Mouse (Mus musculus) gonadal fat pad, adult 2 months (tissue): ENCODE results near the gene Ttc5. TPM values are rescaled to one million over a fixed set of nuclear protein-coding genes. Genes with fewer than 3 reads are reported as not detected.
"Not testable (repeated sequence)": the region's sequence is repeated elsewhere in the genome, so short reads cannot be mapped to it uniquely, and the experiment has no call there.

Experiments used
- DNase-seq: peaks from one replicate; pipeline ENCODE4 v3.0.0-alpha.2; 2012; ENCODE audit warnings: low read depth
- polyA plus RNA-seq: library from polyadenylated mRNA; depleted of rRNA; stranded (reverse); fragments of >200 nt; gene quantifications from 2 replicates; pipeline ENCODE4 v1.2.3, GENCODE M21; 2012; rRNA removed

The Ttc5 gene
- 31.9 and 32.5 TPM in 2 replicates for polyA plus RNA-seq

DNA sequence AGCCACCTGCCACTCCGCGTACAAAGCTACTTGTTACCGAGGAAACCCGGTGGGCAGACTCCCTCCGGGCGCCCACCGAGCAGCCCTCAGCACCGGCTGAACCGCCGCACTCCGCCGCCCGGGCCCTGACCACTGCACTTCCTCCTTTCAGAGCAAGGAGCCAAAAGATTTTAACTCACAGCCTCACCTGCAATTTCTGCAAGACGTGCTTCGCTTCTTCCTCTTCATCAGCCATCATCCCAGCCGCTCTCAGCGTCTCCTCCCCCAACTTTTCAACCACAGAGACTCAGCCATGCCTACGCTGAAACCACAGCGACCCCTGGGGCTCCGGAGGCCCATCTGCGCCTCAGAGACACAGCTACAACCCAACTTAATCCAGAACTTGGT is at the start of gene Ttc5:
Gene Ttc5 (minus strand): TSS at position 269 of the 387 bp plus-strand sequence.
- no peak for DNase-seq

DNA sequence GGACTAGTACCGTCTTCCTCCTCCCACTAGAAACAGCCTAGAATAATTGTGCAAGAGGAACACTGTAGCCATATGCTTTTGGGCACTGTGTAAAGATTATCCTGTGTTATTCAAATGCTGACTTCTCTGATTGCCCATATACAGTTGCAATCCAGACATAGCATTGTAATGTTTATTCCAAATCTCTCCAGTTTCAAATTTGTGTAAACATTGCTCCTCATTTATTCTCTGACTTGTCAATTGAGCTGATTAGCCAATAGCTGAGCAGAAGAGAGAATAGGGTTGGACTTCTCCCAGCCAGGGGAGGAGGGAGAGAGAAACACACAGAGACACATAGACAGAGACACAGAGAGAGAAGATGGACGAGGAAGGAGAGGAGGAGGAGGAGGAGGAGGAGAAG is 49.1 kb upstream of the Ttc5 start:
- no peak for DNase-seq

DNA sequence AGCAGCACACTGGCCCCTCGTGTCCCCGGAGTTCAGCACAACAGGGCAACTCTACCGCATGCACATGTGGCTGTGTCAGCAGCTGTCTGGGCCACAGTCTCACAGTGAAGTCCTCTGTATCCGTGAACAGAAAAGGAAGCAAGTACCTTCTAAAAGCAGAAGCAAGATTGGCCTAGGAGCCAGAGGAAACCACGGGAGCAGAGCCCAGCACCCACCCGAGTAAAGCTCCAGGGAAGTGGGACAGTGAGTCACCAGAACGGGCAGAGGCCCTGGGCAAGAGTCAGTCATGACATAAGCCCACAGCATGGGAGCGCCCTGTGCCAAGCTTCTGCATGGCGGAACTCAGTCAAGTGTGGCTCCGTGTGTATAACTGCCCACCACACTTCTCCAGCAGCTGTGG is 48.6 kb upstream of the Ttc5 start:
- no peak for DNase-seq

DNA sequence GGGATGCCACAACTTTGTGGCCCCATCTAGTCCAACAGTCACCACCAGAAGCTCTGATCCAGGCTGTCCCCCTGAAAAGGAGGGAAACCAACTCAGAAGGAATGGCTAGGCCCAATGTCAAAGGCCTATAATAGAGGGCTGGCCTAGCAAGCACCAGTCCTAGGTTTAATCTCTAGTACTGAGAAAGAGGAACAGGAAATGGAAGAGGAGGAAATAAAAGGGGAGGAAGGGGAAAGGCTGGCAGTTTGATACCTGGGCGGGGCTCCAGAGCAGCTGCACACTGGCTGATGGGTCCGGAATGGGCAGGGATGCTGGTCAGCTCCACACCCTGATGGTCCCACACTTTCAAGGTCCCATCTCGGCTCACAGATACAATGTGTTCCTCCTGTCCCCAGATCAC is 44.6 kb upstream of the Ttc5 start:
- DNase-seq = no peak

DNA sequence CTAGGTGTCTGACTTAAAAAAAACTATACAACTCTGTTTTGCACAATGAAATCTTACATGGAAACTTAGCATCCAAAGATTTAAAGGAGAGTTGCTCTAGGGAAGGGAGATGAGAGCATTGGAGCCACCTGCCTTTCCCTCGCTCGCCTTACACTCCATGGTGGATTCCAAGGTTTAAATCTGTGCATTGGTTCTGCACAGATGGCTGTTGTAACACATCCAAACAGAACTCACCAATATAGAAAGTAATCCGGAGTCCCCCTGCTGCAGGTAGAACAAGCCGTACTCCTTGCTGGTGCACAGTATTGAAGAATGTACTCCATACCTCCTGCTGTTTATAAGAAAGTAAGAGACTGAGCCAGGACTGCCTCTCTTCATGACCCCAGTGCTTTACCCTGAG is 41.3 kb upstream of the Ttc5 start:
- no peak for DNase-seq

DNA sequence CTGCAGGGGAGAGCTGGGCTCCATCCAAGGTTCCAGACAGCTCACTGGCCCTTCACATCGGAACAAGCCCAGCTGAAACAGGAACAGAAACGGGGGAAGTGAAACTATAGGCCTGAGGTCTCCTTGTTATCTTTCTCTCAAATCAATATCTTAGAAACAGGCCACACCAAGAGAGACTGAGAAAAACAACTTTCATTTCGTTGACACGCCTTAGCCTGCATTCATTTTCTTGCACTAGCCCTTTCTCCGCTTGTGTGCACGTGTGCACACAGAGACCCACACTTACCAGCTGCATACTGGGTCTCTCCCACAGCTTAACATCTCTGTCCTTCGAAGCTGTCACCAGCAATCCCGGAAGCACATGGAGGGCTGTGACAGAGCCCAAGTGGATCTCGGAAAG is 38.9 kb upstream of the Ttc5 start:
- no peak for DNase-seq

DNA sequence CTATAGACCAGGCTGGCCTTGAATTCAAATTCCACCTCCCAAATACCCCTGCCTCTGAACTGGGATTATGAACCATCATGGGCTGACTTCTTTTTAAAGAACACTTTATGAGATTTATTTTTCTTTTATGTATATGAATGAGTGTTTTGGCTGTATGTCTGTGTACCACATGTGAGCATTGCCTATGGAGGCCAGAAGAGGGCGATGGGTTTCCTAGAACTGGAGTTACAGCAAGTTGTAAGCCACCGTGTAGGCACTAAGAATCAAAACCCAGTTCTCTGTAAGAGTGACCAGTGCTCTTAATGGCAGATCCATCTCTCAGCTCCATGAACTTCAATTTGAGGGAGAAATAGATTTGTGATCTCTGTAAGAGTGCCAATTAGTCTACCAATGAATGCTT is 37.9 kb upstream of the Ttc5 start:
- DNase-seq = no peak

DNA sequence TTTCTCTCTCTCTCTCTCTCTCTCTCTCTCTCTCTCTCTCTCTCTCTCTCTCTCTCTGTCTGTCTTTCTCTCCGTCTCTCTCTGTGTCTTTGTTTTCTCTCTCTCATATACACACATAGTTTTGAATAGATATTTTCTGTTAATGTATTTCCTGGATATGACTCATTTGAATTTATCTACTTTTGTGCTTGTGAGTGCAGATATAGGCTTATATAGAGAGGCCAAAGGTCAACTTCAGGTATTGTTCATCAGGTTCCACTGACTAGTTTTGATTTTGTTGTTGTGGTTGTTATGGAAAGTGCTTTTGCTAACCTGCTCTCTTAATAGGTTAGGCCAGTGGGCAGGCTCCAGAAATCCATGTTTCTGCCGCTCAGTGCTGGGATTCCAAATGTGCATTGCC is 27.7 kb upstream of the Ttc5 start:
- DNase-seq = no peak

DNA sequence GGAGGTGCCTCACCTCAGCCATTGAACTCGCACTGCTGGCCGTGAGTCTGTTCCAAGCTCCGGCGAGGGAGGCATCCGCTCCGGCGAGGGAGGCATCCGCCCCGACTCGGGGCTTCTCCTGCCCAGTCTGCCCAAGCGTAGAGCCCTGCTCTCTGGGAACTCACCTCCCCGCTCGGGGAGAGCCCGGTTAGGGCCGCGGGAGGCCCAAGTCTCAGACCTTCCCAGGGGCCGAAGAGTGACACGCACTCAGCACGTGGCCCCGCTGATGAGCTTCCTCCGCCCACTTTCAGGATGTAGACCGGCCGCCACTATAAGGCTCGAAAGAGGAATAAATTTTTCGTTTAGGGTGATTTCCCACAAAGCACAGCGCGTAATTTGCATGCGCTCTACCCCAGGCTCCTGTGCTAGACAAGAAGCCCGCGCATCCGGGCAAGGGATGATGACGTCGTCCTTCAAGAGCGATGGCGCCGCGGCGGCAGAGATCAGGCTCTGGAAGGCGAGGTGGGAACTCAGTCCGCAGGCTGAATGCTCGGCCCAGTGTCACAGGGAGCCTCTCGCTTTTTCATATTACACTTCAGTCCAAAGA is 22.3 kb upstream of the Ttc5 start, which contains the start of the genes Ccnb1ip1 and Parp2:
Gene Ccnb1ip1 (minus strand): TSS at position 246 of the 586 bp plus-strand sequence.
Gene Parp2 (plus strand): TSS at position 355 of the 586 bp plus-strand sequence.
- DNase-seq = peak; percentile 98

DNA sequence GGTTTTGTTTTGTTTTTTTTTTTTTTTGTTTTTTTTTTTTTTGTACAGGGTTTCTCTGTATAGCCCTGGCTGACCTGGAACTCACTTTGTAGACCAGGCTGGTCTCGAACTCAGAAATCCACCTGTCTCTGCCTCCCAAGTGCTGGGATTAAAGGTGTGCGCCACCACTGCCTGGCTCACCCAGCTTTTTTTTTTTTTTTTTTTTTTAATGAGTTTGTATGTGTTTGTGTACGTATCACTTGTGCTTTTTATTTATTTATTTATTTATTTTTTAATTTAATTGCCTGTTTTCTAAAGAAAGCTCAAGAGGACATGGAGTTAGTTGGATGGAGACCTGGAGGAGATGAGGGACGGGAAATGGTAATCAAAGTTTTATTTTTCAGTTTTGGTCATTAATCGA is 21.1 kb upstream of the Ttc5 start:
- DNase-seq = not testable (repeated sequence)

DNA sequence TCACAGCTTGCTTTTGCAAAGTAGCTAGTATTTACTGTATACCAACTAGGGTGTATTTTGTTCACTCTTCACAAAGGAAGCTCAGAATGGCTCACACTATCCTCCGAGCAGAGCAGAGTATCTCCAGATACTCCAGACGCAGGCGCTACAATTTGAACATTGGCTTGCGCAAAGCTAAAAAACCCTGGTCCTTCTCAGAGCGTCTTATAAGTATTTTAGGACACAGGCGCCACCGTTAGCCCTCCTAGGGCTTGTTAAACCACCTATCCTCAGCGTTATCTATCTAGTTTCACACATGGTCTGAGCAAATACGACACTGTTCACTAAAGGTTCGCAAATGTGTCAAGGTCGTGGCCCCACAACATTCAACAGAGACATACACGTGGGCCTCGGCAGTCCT is 19.4 kb upstream of the Ttc5 start:
- DNase-seq = no peak

DNA sequence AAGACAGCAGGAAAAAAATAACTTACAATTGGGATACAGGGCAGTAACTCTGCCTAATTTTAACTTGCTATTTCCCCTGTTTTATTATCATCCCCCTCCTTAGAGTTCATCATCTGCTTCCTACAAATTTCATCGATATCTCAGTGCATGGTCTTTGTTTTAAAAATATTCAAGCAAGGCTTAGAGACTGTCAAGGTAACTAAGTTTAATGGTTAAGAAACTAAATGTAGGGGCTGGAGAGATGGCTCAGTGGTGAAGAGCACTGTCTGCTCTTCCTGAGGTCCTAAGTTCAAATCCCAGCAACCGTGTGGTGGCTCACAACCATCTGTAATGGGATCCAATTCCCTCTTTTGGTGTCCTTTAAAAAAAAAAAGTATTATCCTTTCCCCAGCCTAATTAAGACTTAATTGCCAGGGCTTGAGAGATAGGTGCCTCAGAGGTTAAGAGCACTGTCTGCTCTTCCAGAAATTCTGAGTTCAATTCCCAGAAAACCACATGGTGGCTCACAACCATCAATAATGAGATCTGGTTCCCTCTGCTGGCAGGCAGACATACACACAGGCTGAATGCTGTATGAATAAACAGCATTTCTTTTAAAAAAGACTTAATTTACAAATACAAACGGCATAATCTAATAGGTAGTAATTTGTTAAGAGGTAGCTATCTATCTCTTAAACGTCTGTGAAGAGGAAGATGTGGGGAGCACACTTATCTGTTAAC is 17.7 kb upstream of the Ttc5 start:
- no peak for DNase-seq

DNA sequence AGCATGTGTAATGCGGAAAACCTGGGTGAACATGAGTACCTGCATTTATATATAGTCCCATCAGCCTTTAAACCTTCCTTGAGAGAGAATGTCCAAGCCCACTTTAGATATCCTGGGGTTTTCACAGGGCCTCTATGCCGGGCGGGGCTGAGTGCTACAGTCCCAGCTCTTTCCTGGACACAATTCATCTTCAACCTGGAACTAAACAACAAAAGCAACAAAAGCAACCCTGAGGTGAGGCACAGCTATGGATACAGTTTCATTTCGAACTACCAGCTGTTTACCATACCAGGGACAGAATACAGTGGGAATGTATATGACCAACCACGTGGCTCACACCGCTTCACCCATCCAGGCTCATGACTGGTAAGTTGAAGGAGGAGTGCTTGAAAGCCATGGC is 17.1 kb upstream of the Ttc5 start:
- DNase-seq = no peak

DNA sequence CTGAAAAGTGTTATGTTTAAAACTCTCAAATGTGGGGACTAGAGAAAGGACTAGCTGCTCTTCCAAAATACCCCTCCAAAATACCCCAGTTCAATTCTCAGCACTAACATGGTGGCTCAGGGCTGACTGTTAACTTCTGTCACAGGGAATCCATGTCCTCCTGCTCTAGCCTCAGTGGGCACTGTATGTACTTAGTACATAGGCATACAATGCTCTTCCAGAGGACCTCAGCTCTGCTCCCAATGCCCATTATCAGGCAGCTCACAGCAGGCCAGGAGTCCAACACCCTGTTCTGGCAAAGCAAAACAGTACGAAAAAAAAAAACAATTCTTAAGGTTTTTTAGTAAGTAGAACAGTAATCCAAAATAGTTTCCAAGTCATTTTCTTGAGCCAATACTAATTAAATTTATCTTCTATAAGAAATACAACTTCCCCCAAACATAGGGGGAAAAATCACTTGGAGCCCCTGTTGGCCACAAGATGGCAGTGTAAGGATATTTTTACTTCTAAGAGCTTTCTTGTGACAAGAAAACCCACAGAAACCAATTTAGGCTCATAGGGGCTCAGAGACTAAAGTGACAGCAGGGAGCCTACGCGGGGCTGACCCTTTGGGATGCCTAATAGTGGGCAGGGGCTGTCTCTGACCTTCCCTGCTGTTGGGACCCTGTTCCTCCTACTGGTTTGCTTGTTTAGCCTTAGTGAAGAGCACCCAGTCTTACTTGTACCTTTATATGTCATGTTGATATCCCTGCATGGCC is 14.4 kb upstream of the Ttc5 start:
- no peak for DNase-seq

DNA sequence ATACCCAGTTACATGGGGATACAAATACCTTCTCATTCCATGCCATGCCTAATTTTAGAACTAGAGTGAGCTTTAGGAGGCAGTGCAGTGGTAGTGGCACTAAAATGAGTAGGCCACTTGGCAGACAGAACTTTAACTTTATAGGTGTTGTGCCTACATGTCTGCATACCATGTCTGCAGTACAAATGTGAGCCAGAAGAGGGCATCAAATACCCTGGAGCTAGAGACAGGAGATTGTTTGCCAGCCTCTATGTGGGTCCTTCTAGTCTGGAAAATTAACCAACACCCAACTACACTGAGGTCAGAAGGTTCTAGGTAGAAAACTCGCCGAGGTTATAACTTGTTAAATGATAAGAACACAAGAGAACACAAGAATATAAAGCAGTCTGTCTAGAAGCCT is 13.2 kb upstream of the Ttc5 start:
- no peak for DNase-seq

DNA sequence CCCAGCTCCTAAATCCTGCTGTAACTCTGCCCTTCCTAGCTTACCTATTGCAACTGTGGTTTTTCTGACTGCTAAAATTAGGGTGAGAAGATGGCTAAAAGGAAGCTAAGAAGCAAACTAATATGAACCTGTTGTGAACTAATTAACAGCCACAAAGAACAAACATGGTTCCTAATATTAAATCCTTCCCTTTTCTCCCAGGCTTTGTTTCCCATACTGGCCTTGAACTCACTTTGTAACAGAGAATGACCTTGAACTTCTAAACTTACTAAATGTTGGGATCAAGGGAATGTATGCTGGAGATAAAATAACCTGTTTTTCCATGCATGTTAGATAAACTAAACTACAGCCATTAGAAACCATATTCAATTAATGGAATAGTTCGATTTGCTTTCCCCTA is 11.1 kb upstream of the Ttc5 start:
- no peak for DNase-seq

DNA sequence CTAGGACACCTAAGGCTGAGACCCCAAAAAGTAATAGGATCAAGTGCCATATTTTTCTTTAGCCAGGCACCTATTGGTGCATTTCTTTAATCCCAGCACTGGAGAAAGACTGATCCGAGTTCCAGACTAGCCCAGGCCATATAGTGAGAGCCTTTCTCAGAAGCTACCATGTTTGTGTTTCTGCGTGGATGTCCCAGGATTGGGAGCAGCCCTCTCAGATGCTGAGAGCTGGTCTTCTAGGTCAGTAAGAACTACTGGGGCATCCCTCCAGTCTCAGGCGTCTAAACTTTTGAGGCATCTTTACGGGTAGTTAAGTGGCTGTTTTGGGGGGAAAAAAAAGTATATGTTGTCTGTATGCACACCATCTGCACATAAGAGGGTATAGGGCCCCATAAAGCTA is 10.6 kb upstream of the Ttc5 start:
- DNase-seq = no peak

DNA sequence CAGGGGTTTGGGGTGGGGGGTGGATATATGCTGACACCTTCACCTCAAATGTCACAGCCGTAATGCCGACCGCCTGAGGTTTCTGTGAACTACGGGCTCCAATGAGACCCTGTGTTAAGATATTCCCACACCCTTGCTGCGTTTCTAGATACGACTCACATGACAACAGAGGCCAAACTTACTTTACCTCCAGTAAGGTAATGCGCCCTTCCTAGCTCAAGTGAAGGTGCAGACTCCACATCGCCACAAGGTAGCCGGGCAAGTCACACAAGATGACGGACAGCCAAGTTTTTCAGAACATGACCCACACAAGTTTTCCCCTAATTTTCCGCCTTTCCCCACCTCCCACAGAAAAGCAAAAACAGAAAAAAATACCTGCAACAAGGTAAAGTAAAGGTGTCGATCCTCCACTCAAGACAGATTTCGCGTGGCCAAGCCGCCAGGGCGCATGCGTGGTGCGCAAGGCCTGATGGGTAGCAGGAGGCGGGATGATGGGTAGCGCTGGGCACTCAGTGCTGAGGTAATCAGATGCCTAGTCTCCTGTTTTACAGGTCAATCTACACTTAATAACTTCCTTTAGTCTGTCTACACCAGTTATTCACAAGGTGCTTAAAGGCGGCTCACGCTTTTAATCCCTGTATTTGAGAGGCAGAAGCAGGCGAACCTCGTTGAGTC is 10.1 kb upstream of the Ttc5 start:
- DNase-seq = no peak

DNA sequence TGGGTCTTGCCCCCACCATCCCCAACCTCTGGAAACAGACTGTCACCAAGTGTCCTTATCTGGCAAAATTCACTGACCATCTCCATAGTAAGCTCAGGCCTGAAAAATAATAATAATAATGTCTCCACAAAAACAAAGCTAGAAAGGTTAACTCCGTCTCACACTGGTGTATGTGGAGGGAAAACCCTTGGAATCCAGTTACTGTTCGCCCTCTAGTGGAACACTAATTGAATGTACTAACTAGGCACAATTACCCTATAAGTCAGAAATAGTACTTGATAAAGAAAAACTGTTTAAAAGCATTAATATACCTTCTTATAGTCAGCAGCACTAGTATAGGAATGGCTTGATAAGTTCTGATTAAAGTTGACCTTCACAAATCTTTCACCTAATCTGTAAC is 2.8 kb upstream of the Ttc5 start:
- no peak for DNase-seq

DNA sequence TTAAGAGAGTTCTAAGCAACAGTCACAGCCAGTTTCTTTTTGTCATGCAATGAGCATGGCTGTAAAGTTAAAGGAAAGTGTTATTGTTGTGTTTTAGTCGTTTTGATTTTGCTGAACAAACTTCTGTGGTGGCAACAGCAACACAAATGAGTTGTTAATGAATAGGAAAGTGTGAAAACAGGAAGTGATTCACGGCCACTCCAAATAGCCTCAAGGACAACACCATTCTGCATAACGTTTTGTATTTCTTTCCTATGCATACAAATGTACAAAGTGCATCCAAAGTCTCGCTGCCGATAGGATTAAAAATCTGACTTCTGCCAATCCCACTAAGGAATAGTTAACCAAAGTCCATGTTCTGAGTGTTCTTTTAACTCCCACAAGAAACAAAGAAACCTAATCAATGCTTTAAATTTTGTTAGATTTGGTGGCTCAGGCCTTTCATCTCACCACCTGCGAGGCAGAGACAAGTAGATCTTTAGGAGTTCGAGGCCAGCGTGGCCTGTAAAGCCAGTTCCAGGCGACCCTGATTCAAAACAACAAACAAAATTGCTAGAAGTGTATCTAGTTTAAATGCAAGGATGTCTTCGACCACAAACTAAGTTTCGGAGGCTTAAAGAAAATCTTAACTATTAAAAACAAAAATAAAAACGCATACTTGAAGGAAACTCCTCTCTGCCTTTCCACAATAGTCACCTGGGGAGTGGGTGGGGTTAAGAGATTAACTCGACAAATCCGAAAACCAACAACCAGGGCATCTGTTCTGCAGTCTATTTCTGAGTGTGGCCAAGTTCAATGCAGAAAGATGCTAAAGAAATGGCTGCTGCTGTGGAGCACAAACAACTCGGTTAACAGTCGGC is 698 bp downstream of the Ttc5 start:
- DNase-seq = no peak

DNA sequence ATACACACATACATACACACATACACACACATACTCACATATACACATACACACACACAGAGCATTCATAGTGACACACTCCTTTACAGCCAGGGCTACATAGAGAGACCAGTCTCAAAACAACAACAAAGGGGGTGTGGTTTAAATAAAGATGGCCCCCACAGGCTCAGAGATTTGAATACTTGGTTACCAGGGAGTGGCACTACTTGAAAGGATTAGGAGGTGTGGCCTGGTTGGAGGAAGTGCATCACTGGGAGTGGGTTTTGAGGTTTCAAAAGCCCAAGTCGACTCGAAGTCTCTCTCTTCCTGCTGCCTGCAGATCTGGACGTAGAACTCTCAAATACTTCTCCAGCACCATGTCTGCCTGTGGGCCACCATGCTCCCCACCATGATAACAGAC is 3.2 kb downstream of the Ttc5 start:
- no peak for DNase-seq

DNA sequence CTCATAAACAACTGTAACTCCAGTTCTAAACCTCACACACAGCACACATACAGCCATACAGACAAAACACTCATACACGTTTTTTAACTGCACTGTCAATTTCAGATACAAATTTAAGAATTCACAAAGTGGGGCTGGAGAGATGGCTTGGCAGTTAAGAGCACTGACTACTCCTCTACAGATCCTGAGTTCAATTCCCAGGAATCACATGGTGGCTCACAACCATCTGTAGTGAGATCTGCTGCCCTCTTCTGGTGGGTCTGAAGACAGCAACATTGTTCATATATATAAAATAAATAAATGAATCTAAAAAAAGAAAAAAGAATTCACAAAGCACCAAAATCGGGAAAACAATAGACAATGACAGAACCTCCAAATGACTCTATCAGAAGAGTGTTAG is 14.0 kb downstream of the Ttc5 start:
- DNase-seq = no peak
